Mouse (Mus musculus) liver, embryonic 15.5 days (tissue): ENCODE data around the gene Utf1. TPM values are rescaled to one million over a fixed set of nuclear protein-coding genes. Genes with fewer than 3 reads are reported as not detected.
A peak's percentile ranks its signal among the peaks of the same experiment; 100 is the strongest.

Source experiments
- ATAC-seq: fragments of 200-750 bp; cut with Nextera tagmentation; 2 replicates; pipeline ENCODE4 v1.8.0; 2017; ENCODE audit warnings: moderate number of reproducible peaks, mild to moderate bottlenecking, moderate library complexity; ENCODE audit not compliant: insufficient read depth
- H3K27ac ChIP-seq: fragments of 300-500 bp; sonication (generic); replicated peaks from 2 replicates; pipeline ENCODE4 v1.5.1; 2015; ENCODE audit warnings: mild to moderate bottlenecking, inconsistent platforms
- H3K27me3 ChIP-seq: fragments of 300-500 bp; sonication (generic); 2 replicates; pipeline ENCODE4 v1.6.1; 2015; ENCODE audit warnings: mild to moderate bottlenecking, inconsistent platforms
- H3K36me3 ChIP-seq: fragments of 300-500 bp; sonication (generic); replicated peaks from 2 replicates; pipeline ENCODE4 v1.6.1; 2015; ENCODE audit warnings: moderate library complexity, mild to moderate bottlenecking, inconsistent platforms
- H3K4me1 ChIP-seq: fragments of 300-500 bp; sonication (generic); replicated peaks from 2 replicates; pipeline ENCODE4 v1.6.1; 2015; ENCODE audit warnings: inconsistent platforms
- H3K4me2 ChIP-seq: fragments of 300-500 bp; sonication (generic); 2 replicates; pipeline ENCODE4 v1.6.1; 2015; ENCODE audit warnings: moderate library complexity, mild to moderate bottlenecking, inconsistent platforms
- H3K4me3 ChIP-seq: fragments of 300-500 bp; sonication (generic); replicated peaks from 2 replicates; pipeline ENCODE4 v1.5.1; 2015; ENCODE audit warnings: mild to moderate bottlenecking, inconsistent platforms
- H3K9ac ChIP-seq: fragments of 300-500 bp; sonication (generic); 2 replicates; pipeline ENCODE4 v1.6.1; 2015; ENCODE audit warnings: moderate library complexity, mild to moderate bottlenecking, inconsistent platforms
- H3K9me3 ChIP-seq: fragments of 300-500 bp; sonication (generic); replicated peaks from 2 replicates; pipeline ENCODE4 v1.6.1; 2016; ENCODE audit warnings: inconsistent platforms
- WGBS: fragments of 180-500 bp; shearing (Covaris S2); methylation state at CpG from one replicate; pipeline ENCODE4 v1.1.7; 2015; ENCODE audit warnings: mixed read lengths; ENCODE audit not compliant: insufficient replicate concordance; 5-methylcytosine and 5-hydroxymethylcytosine counted together
- microRNA counts: library from miRNA; unstranded; fragments of <30 nt; microRNA quantifications from one replicate; lab custom pipeline; 2016
- microRNA-seq: library from miRNA; unstranded; fragments of <30 nt; microRNA quantifications from one replicate; pipeline ENCODE4, GENCODE M21; 2016
- polyA plus RNA-seq: library from polyadenylated mRNA; unstranded; fragments of >200 nt; fragmentation: Nextera tagmentation; extraction: Ambion mirVana; gene quantifications from 2 replicates; pipeline ENCODE4 v1.2.1, GENCODE M21; 2015

Gene Utf1
- polyA plus RNA-seq, 1 experiment from 2014 or later: not detected

DNA sequence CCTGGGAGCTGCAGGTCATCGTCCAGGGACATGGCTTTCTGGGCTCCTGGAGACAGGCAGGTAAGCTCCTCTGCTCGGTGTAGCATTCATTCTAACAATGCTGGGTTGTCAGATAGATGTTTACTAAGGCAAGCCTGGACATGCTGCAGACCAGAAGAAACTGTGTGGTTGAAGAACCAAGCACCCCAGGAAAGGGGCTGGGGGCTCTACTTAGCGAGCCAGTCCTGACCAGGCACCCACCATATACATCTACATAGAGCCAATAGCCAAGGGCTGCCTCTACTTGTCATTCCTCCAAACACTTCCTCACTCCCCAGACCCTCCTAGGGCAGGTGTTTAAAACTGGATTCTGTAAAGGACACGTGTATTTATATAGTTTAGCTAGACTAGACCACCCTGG, 50.6 kb downstream of the Utf1 start:
- no peaks in the 10 kb centered on the region for H3K27me3 ChIP-seq
- H3K4me1 ChIP-seq: 0 out of 2 replicates have a peak, but pooled peaks cover 5% of the 10 kb centered on the region
- peaks cover 43% of the 10 kb centered on the region for H3K36me3 ChIP-seq
- no peak overlapping the region for H3K4me2 ChIP-seq
- H3K9ac ChIP-seq: no peak overlapping the region
- no peaks in the 10 kb centered on the region for H3K9me3 ChIP-seq
- no peak overlapping the region for H3K27ac ChIP-seq
- no peak for ATAC-seq
- no peak overlapping the region for H3K4me3 ChIP-seq
- WGBS: 59% methylated on average over 4 of the region's 4 CpGs

- Histone ChIP-seq H3K9me3 (no peaks in the 10 kb centered on the region), H3K9ac (no peak overlapping the region), H3K4me2 (no peak overlapping the region), H3K4me1 (0 out of 2 replicates have a peak, but pooled peaks cover 5% of the 10 kb centered on the region), H3K36me3 (peaks cover 48% of the 10 kb centered on the region), H3K4me3 (no peak overlapping the region), H3K27me3 (no peaks in the 10 kb centered on the region), H3K27ac (no peak overlapping the region)
- WGBS: 25% methylated on average over 3 of the region's 3 CpGs
- no peak for ATAC-seq
These were observed 51.1 kb downstream of the Utf1 start for GRCm38 (mm10) chr7:139994676-139995075.

MicroRNAs encoded within 50 kb of the gene (microRNA counts, 519-probe panel; counts per million panel counts)
- microRNA mmu-miR-202-3p (lab: Ali Mortazavi, UCI): 1,558 counts per million, percentile 10 among the panel's probes with 10 or more counts
- 2,582 counts per million, percentile 49 among the panel's probes with 10 or more counts for microRNA mmu-miR-202-5p (lab: Ali Mortazavi, UCI)

Small RNA genes within 50 kb of the gene (microRNA-seq; reads per million reads assigned to microRNA genes)
- gene Mir202: 1.3 reads per million
- not detected for gene Mir7062
- gene mmu-mir-7686: not detected

Other genes starting within 250 kb of the Utf1 start
- not detected in 2 replicates for gene Adgra1, start 109.6 kb upstream of the Utf1 start, polyA plus RNA-seq
- not detected in 2 replicates for gene Kndc1, start 49.1 kb upstream of the Utf1 start, polyA plus RNA-seq
- gene 6430531B16Rik, start 35.0 kb downstream of the Utf1 start, polyA plus RNA-seq: not detected in 2 replicates
- 1.1 and 1.3 TPM in 2 replicates for gene Adam8, start 48.8 kb downstream of the Utf1 start, polyA plus RNA-seq
- gene Zfp511, start 92.6 kb downstream of the Utf1 start, polyA plus RNA-seq: 17.4 and 19.6 TPM in 2 replicates
- 21.4 and 23.2 TPM in 2 replicates for gene Tubgcp2, start 92.9 kb downstream of the Utf1 start, polyA plus RNA-seq
- gene Msx3, start 105.3 kb downstream of the Utf1 start, polyA plus RNA-seq: not detected in 2 replicates
- gene Caly, start 138.8 kb downstream of the Utf1 start, polyA plus RNA-seq: not detected in 2 replicates
- 0.74 and 0.79 TPM in 2 replicates for gene Prap1, start 149.6 kb downstream of the Utf1 start, polyA plus RNA-seq
- gene Fuom, start 158.7 kb downstream of the Utf1 start, polyA plus RNA-seq: 8.0 and 8.7 TPM in 2 replicates
- 10.1 and 11.0 TPM in 2 replicates for gene Paox, start 172.0 kb downstream of the Utf1 start, polyA plus RNA-seq
- gene Echs1, start 172.7 kb downstream of the Utf1 start, polyA plus RNA-seq: 104 and 111 TPM in 2 replicates
- gene Mtg1, start 193.8 kb downstream of the Utf1 start, polyA plus RNA-seq: 15.4 and 17.0 TPM in 2 replicates
- 0.08 TPM in 1 of 2 replicates, not detected in the other for gene Sprn, start 211.1 kb downstream of the Utf1 start, polyA plus RNA-seq
- gene Olfr522, start 221.0 kb downstream of the Utf1 start, polyA plus RNA-seq: not detected in 2 replicates
- gene Olfr523, start 229.4 kb downstream of the Utf1 start, polyA plus RNA-seq: not detected in 2 replicates